Mouse (Mus musculus) lung, embryonic 16.5 days (tissue): Measurements from ENCODE around the gene Dgkg. TPM values are rescaled to one million over a fixed set of nuclear protein-coding genes. Genes with fewer than 3 reads are reported as not detected.

Experiments used
- ATAC-seq: fragments of 200-750 bp; cut with Nextera tagmentation; 2 replicates; pipeline ENCODE4 v1.8.0; 2017; ENCODE audit warnings: low read depth, mild to moderate bottlenecking, moderate library complexity
- H3K27ac ChIP-seq: fragments of 300-500 bp; sonication (generic); 2 replicates; pipeline ENCODE4 v1.5.1; 2014; ENCODE audit warnings: mild to moderate bottlenecking, control low read depth, low read length
- H3K27me3 ChIP-seq: fragments of 300-500 bp; sonication (generic); 2 replicates; pipeline ENCODE4 v1.6.1; 2014; ENCODE audit warnings: low read depth, low read length, mixed read lengths; ENCODE audit not compliant: control insufficient read depth, insufficient read depth
- H3K36me3 ChIP-seq: fragments of 300-500 bp; sonication (generic); 2 replicates; pipeline ENCODE4 v1.6.1; 2014; ENCODE audit warnings: low read length; ENCODE audit not compliant: control insufficient read depth, insufficient read depth
- H3K4me1 ChIP-seq: fragments of 300-500 bp; sonication (generic); replicated peaks from 2 replicates; pipeline ENCODE4 v1.6.1; 2014; ENCODE audit warnings: low read length, mixed read lengths; ENCODE audit not compliant: control insufficient read depth, insufficient read depth
- H3K4me2 ChIP-seq: fragments of 300-500 bp; sonication (generic); 2 replicates; pipeline ENCODE4 v1.6.1; 2014; ENCODE audit warnings: low read depth, low read length, control low read depth
- H3K4me3 ChIP-seq: fragments of 300-500 bp; sonication (generic); 2 replicates; pipeline ENCODE4 v1.5.1; 2014; ENCODE audit warnings: mild to moderate bottlenecking, low read length, control low read depth
- H3K9ac ChIP-seq: fragments of 300-500 bp; sonication (generic); 2 replicates; pipeline ENCODE4 v1.6.1; 2014; ENCODE audit warnings: low read length, control low read depth
- H3K9me3 ChIP-seq: fragments of 300-500 bp; sonication (generic); 2 replicates; pipeline ENCODE4 v1.6.1; 2016; ENCODE audit warnings: low read length; ENCODE audit not compliant: control insufficient read depth
- WGBS: fragments of 180-500 bp; shearing (Covaris S2); extraction: QIAGEN DNeasy Blood & Tissue Kit; methylation state at CpG from one replicate; pipeline ENCODE4 v1.1.7; 2014; 5-methylcytosine and 5-hydroxymethylcytosine counted together
- polyA plus RNA-seq: library from polyadenylated mRNA; unstranded; fragments of >200 nt; fragmentation: Nextera tagmentation; extraction: Ambion mirVana; gene quantifications from 2 replicates; pipeline ENCODE4 v1.2.1, GENCODE M21; 2015

Gene Dgkg
- polyA plus RNA-seq, 1 experiment from 2014 or later = 1.2 TPM

DNA sequence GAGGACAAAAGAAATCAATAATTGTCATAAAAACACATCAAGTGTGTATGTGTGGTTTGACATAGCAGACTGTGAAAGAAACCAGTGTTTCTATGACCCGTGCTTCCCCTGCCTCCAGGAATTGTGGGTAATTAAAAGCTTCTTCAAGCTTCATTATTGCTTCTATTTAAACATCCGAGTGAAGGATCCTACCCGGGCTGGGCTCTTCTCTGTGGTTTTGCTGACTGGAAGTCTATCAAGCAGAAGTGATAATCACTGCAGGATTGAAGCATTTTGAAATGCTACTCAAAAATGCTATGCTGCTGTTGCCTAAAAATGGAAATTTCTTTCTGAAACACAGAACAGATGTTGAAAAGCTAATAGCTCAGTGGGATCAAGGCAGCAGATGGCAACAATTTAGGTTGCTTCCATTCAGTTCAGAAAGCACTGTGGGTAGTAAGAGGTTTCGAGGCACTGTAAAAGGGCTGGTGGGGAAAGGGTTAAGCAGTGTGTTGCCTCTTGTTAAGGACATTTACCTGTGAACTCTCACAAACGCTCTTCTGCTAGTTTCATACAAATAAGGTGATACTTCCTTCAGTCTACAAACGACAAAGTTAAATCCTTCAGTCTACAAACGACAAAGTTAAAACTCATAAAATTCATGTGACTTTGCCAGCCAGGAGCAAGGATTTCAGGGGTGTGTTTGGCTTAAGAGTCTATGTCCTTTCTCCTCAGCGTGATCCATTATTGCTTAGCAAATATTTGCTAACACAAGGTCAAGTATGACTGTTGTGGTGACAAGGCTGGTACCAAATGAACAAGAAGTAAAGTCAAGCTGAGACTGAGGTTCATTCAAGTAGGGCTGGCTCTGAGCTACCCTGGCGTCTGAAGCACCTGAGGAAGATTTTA is 43.6 kb downstream of the Dgkg start:
- Histone ChIP-seq H3K9ac (no peak overlapping the region), H3K36me3 (no peaks in the 10 kb centered on the region), H3K4me1 (no peaks in the 10 kb centered on the region), H3K4me2 (no peak overlapping the region), H3K27ac (no peak overlapping the region), H3K4me3 (no peak overlapping the region), H3K9me3 (no peaks in the 10 kb centered on the region), H3K27me3 (peaks cover 8% of the 10 kb centered on the region; the same call in 1 of the 2 replicates)
- no peak for ATAC-seq
- 48% methylated on average over 9 of the region's 9 CpGs for WGBS

DNA sequence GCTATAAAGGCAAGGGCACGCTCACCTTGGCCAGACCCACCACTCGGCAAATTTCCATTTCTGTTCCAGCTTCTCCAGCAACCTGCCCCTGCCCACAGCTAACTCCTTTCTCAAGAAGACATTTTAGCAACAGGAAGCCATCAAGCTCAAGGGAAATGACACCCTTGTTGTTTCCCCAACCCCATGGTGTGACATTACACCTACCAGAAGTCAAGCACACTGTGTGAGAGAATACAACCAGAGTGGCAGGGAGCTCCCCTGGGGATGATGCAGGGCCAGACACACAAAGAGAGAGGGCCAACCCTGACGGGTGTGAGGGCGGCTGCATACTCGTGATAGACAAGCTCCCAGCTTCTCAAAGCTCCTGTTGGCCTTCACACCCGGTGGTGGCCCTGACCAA is 49.0 kb downstream of the Dgkg start:
- no peak for ATAC-seq
- no peak overlapping the region for H3K4me3 ChIP-seq
- no peak overlapping the region for H3K4me2 ChIP-seq
- H3K9me3 ChIP-seq = no peaks in the 10 kb centered on the region
- H3K9ac ChIP-seq = no peak overlapping the region
- H3K27me3 ChIP-seq = peaks cover 7% of the 10 kb centered on the region; the same call in 1 of the 2 replicates
- 27% methylated on average over 6 of the region's 6 CpGs for WGBS
- H3K27ac ChIP-seq = no peak overlapping the region
- H3K36me3 ChIP-seq = no peaks in the 10 kb centered on the region
- H3K4me1 ChIP-seq = no peaks in the 10 kb centered on the region

DNA sequence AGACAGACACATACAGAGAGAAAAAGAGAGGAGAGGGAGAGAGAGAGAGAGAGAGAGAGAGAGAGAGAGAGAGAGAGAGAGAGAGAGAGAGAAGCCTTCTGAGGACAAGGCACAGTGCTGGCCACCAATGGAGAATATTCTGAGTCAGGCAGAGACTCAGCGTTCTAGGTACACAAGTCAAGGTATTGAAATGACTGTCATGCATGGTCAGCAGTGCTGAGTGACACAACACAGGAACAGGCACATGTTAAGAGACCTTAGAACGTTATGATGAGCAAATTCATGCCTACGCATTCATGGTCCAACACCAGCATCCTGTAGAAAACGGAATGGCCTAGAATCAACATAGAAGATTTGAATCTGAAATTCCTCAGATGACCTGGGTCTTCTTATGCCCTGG is 50.0 kb downstream of the Dgkg start:
- Histone ChIP-seq H3K36me3 (no peaks in the 10 kb centered on the region), H3K27ac (no peak overlapping the region), H3K4me3 (no peak overlapping the region), H3K27me3 (peaks cover 7% of the 10 kb centered on the region; the same call in 1 of the 2 replicates), H3K4me2 (no peak overlapping the region), H3K9ac (no peak overlapping the region), H3K4me1 (no peaks in the 10 kb centered on the region), H3K9me3 (no peaks in the 10 kb centered on the region)
- ATAC-seq = no peak
- 79% methylated on average over 4 of the region's 4 CpGs for WGBS

DNA sequence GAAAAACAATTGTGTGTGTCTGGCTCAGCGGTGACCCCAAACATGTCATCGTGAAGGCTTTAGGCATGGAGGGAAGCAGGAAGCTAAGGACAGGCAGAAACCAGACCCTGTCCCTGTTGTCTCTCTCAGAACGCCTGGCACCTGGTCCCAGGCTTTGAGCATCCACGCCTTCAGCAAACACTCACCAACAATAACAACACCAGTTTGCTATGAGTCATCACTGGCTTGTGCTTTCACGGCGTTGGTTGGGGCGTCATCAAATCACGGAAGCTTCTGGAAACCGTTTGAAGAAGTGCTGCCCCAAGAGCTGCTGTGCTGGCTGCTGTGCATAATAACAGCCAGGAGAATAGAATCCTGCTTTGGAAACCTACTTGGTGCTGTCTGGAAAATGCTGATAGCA is 54.6 kb downstream of the Dgkg start:
- no peaks in the 10 kb centered on the region for H3K36me3 ChIP-seq
- ATAC-seq = no peak
- no peak overlapping the region for H3K4me3 ChIP-seq
- no peak overlapping the region for H3K9ac ChIP-seq
- 70% methylated on average over 9 of the region's 9 CpGs for WGBS
- H3K4me1 ChIP-seq = no peaks in the 10 kb centered on the region
- H3K27me3 ChIP-seq = peaks cover 2% of the 10 kb centered on the region; the same call in 1 of the 2 replicates
- no peak overlapping the region for H3K27ac ChIP-seq
- H3K4me2 ChIP-seq = no peak overlapping the region
- no peaks in the 10 kb centered on the region for H3K9me3 ChIP-seq

DNA sequence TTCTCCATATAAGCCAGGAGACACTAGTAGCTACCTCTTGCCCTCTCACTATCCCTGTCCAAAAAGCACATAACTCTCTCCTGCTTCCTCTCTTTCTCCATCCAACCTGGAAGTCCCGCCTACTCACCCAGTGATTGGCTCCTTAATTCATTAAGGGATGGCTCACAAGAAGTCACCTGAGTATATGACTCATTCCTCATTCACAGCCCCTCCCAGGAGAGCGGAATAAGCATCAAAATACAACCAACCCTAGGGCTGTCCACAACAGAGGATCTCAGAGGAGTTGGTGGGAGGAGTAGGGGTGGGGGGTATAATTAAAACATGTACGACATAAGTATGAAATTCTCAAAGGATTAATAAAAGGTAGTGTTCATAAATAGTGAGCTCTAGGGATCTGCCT is 55.3 kb downstream of the Dgkg start:
- H3K27ac ChIP-seq = no peak overlapping the region
- no peak overlapping the region for H3K4me2 ChIP-seq
- ATAC-seq = no peak
- no peaks in the 10 kb centered on the region for H3K9me3 ChIP-seq
- no peaks in the 10 kb centered on the region for H3K36me3 ChIP-seq
- H3K9ac ChIP-seq = no peak overlapping the region
- WGBS = 85% methylated on average over 3 of the region's 3 CpGs
- H3K27me3 ChIP-seq = no peaks in the 10 kb centered on the region; the same call in 1 of the 2 replicates
- no peaks in the 10 kb centered on the region for H3K4me1 ChIP-seq
- no peak overlapping the region for H3K4me3 ChIP-seq

DNA sequence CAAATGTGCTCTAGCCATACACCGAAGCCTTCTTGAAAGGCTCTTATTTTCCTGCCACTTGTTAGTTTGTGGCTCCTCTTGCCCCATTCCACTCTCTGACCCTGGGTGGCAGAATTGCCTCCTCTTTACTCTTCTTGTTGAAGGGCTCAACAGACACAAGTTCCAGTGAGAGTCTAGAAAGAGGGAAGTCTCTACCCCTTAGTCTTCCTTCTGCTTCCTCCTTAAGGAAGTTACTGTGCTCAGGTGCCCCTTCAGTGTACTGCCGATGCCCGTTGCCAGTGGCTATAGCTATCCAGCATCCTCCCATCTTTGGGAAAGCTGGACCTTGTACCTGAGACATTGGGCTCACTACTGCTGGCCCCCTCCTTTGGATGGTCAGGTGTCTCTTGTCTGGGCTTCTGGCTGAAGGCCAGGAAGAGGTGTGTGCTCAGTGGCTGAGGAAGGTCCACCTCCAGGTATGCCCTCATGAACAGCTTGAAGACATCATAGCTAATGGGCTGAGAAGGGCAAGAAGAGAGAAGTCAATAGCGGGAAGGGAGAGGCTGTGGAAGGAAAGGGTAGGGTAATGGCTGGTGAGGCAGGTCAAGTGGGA is 56.8 kb downstream of the Dgkg start:
- Histone ChIP-seq H3K36me3 (no peaks in the 10 kb centered on the region), H3K27me3 (no peaks in the 10 kb centered on the region; the same call in 1 of the 2 replicates), H3K9ac (no peak overlapping the region), H3K9me3 (no peaks in the 10 kb centered on the region), H3K4me2 (no peak overlapping the region), H3K27ac (no peak overlapping the region), H3K4me3 (no peak overlapping the region), H3K4me1 (no peaks in the 10 kb centered on the region)
- ATAC-seq = no peak
- 79% methylated on average over 4 of the region's 4 CpGs for WGBS

DNA sequence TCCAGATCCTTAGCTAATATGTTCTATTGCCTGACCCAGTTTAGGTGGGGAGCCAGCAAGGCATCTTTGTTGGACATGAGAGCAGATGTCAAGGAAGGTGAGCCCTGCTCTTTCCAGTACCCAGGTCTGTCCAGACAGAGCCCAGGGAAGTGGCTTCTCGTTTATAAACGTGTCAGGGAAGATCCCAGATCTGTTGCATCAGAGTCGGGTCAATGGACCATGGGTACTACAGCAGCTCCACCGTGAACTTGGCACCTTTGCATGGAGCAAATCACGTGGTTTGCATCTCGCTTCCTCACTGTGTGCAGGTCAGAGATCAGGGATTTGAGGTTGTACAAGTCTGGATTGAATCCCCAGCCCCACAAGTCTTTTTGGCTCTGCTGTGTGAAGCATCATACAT is 58.3 kb downstream of the Dgkg start:
- ATAC-seq = no peak
- Histone ChIP-seq H3K4me3 (no peak overlapping the region), H3K9me3 (no peaks in the 10 kb centered on the region), H3K36me3 (no peaks in the 10 kb centered on the region), H3K4me1 (no peaks in the 10 kb centered on the region), H3K27me3 (no peaks in the 10 kb centered on the region), H3K9ac (no peak overlapping the region), H3K4me2 (no peak overlapping the region), H3K27ac (no peak overlapping the region)
- WGBS = 66% methylated on average over 6 of the region's 6 CpGs

DNA sequence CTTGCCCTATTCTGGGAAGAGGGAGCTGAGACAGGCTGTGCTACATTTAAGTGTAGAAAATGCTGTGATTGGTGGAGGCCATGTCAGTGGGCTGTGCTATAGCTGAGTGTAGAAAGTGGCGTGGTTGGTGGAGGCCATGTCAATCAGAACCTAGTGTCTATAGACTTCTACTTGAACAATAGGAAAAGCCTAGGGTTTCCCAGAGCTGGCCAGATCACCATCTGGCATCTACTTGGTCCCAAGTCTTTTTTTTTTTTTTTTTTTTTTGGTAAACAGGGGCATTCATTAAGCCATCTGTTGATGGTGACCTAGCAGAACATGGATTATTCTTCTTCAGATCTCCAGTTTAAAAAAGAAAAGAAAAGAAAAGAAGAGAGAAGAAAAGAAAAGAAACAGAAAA is 60.6 kb downstream of the Dgkg start:
- whole genome bisulfite sequencing = 66% methylated on average over 1 of the region's 1 CpGs
- Histone ChIP-seq H3K4me2 (no peak overlapping the region), H3K4me3 (no peak overlapping the region), H3K27ac (no peak overlapping the region), H3K36me3 (no peaks in the 10 kb centered on the region), H3K9ac (no peak overlapping the region), H3K9me3 (no peaks in the 10 kb centered on the region), H3K27me3 (no peaks in the 10 kb centered on the region), H3K4me1 (no peaks in the 10 kb centered on the region)
- ATAC-seq = no peak

DNA sequence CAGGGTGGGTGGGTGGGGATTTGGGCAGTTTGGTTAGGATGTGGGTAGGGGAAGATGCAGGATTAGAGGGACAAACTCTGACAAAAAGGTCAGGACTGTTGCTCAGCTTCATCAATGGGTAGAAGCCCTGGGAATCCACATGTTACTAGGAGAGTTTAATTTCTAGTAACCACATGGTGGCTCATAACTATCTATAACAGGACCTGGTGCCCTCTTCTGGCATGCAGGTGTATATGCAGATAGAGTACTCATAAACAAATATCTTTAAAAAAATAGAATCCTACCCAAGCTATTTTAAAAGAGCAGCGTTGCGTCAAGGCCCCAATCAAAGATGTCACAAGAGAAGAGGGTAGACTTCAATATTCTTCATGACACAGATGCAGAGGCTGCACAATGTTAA is 63.1 kb downstream of the Dgkg start:
- Histone ChIP-seq H3K4me2 (no peak overlapping the region), H3K27me3 (no peaks in the 10 kb centered on the region), H3K4me3 (no peak overlapping the region), H3K9me3 (no peaks in the 10 kb centered on the region), H3K9ac (no peak overlapping the region), H3K4me1 (no peaks in the 10 kb centered on the region), H3K36me3 (no peaks in the 10 kb centered on the region), H3K27ac (no peak overlapping the region)
- ATAC-seq = no peak
- WGBS = 86% methylated on average over 2 of the region's 2 CpGs
